Mouse (Mus musculus): ENCODE measurements around the gene Qsox1. TPM values are rescaled to one million over a fixed set of nuclear protein-coding genes. Genes with fewer than 3 reads are reported as not detected.

The Qsox1 gene
- polyA plus RNA-seq, 1 experiment from 2014 or later = 19.8 TPM

- 86% methylated on average over 11 of the region's 11 CpGs for WGBS
- Histone ChIP-seq H3K4me2 (replicated peaks) (no peak overlapping the region), H3K27me3 (no peaks in the 10 kb centered on the region), H3K9me3 (no peaks in the 10 kb centered on the region), H3K9ac (replicated peaks) (no peak overlapping the region), H3K4me1 (no peaks in the 10 kb centered on the region), H3K4me3 (no peak overlapping the region), H3K36me3 (0 out of 2 replicates have a peak, but pooled peaks cover 22% of the 10 kb centered on the region), H3K27ac (replicated peaks) (no peak overlapping the region)
- no peak for ATAC-seq (ENCODE audit: low FRiP score, low read depth)
Observed at GRCm38 (mm10) chr1:155796757-155797405, 15.8 kb downstream of the Qsox1 start.

- no peak overlapping the region for H3K4me2 ChIP-seq (replicated peaks)
- peaks cover 2% of the 10 kb centered on the region for H3K4me1 ChIP-seq
- H3K4me3 ChIP-seq = no peak overlapping the region
- 0 out of 2 replicates have a peak, but pooled peaks cover 22% of the 10 kb centered on the region for H3K36me3 ChIP-seq
- no peak overlapping the region for H3K27ac ChIP-seq (replicated peaks)
- 92% methylated on average over 5 of the region's 5 CpGs for WGBS
- no peak for ATAC-seq (ENCODE audit: low FRiP score, low read depth)
- no peak overlapping the region for H3K9ac ChIP-seq (replicated peaks)
- no peaks in the 10 kb centered on the region for H3K27me3 ChIP-seq
- H3K9me3 ChIP-seq = no peaks in the 10 kb centered on the region
Observed at GRCm38 (mm10) chr1:155795791-155796233, 16.9 kb downstream of the Qsox1 start.

GRCm38 (mm10) chr1:155794855-155795254, 17.8 kb downstream of the Qsox1 start:
- 0 out of 2 replicates have a peak, but pooled peaks cover 22% of the 10 kb centered on the region for H3K36me3 ChIP-seq

GRCm38 (mm10) chr1:155791919-155792318, 20.8 kb downstream of the Qsox1 start:
- H3K9me3 ChIP-seq = no peaks in the 10 kb centered on the region
- H3K36me3 ChIP-seq = peaks cover 36% of the 10 kb centered on the region; the same call in 1 of the 2 replicates
- 65% methylated on average over 5 of the region's 5 CpGs for WGBS
- 0 out of 2 replicates have a peak, but pooled peaks cover 5% of the 10 kb centered on the region for H3K27me3 ChIP-seq
- H3K9ac ChIP-seq (replicated peaks) = no peak overlapping the region
- H3K4me2 ChIP-seq (replicated peaks) = no peak overlapping the region
- no peak overlapping the region for H3K27ac ChIP-seq (replicated peaks)
- H3K4me1 ChIP-seq = peaks cover 15% of the 10 kb centered on the region
- no peak for ATAC-seq (ENCODE audit: low FRiP score, low read depth)
- H3K4me3 ChIP-seq = no peak overlapping the region

More at GRCm38 (mm10) chr1:155794855-155795254, 17.8 kb downstream of the Qsox1 start:
- H3K27me3 ChIP-seq = no peaks in the 10 kb centered on the region
- no peak overlapping the region for H3K9ac ChIP-seq (replicated peaks)
- no peak for ATAC-seq (ENCODE audit: low FRiP score, low read depth)
- 90% methylated on average over 6 of the region's 6 CpGs for WGBS
- H3K4me2 ChIP-seq (replicated peaks) = no peak overlapping the region
- no peaks in the 10 kb centered on the region for H3K9me3 ChIP-seq
- peaks cover 12% of the 10 kb centered on the region for H3K4me1 ChIP-seq
- no peak overlapping the region for H3K4me3 ChIP-seq
- H3K27ac ChIP-seq (replicated peaks) = no peak overlapping the region

- WGBS = 61% methylated on average over 16 of the region's 16 CpGs
Observed at GRCm38 (mm10) chr1:155790111-155790974, 22.3 kb downstream of the Qsox1 start.

GRCm38 (mm10) chr1:155785886-155786285, 26.8 kb downstream of the Qsox1 start:
- 50% methylated on average over 7 of the region's 7 CpGs for WGBS
- Histone ChIP-seq H3K36me3 (peaks cover 25% of the 10 kb centered on the region), H3K27me3 (peaks cover 62% of the 10 kb centered on the region), H3K9ac (replicated peaks) (no peak overlapping the region), H3K4me3 (no peak overlapping the region), H3K4me1 (peaks cover 19% of the 10 kb centered on the region), H3K9me3 (no peaks in the 10 kb centered on the region), H3K27ac (replicated peaks) (no peak overlapping the region), H3K4me2 (replicated peaks) (no peak overlapping the region)
- ATAC-seq (ENCODE audit: low FRiP score, low read depth) = no peak

More at GRCm38 (mm10) chr1:155790111-155790974, 22.3 kb downstream of the Qsox1 start:
- Histone ChIP-seq H3K27me3 (peaks cover 20% of the 10 kb centered on the region), H3K27ac (replicated peaks) (peak overlapping the region; percentile 62), H3K9me3 (no peaks in the 10 kb centered on the region), H3K36me3 (peaks cover 39% of the 10 kb centered on the region; the same call in 1 of the 2 replicates), H3K4me3 (no peak overlapping the region), H3K4me2 (replicated peaks) (no peak overlapping the region), H3K4me1 (peaks cover 15% of the 10 kb centered on the region), H3K9ac (replicated peaks) (no peak overlapping the region)
- peak; percentile 74 for ATAC-seq (ENCODE audit: low FRiP score, low read depth)

- peak; percentile 54; the same call in 1 of the 2 replicates for ATAC-seq (ENCODE audit: low FRiP score, low read depth)
- no peak overlapping the region for H3K4me3 ChIP-seq
- 40% methylated on average over 19 of the region's 19 CpGs for WGBS
- peaks cover 71% of the 10 kb centered on the region for H3K27me3 ChIP-seq
- peaks cover 6% of the 10 kb centered on the region; the same call in 1 of the 2 replicates for H3K4me1 ChIP-seq
- no peak overlapping the region for H3K4me2 ChIP-seq (replicated peaks)
- no peaks in the 10 kb centered on the region for H3K9me3 ChIP-seq
- H3K36me3 ChIP-seq = peaks cover 28% of the 10 kb centered on the region
- no peak overlapping the region for H3K27ac ChIP-seq (replicated peaks)
- H3K9ac ChIP-seq (replicated peaks) = no peak overlapping the region
Observed at GRCm38 (mm10) chr1:155784343-155785205, 28.1 kb downstream of the Qsox1 start.

GRCm38 (mm10) chr1:155782382-155782781, 30.3 kb downstream of the Qsox1 start:
- 87% methylated on average over 5 of the region's 5 CpGs for WGBS
- H3K27me3 ChIP-seq = peaks cover 93% of the 10 kb centered on the region

GRCm38 (mm10) chr1:155777641-155778625, 34.8 kb downstream of the Qsox1 start:
- no peak; the same call in 1 of the 2 replicates for ATAC-seq (ENCODE audit: low FRiP score, low read depth)
- H3K4me2 ChIP-seq (replicated peaks) = no peak overlapping the region
- peaks cover 4% of the 10 kb centered on the region; the same call in 1 of the 2 replicates for H3K4me1 ChIP-seq
- peaks cover 81% of the 10 kb centered on the region for H3K27me3 ChIP-seq
- H3K4me3 ChIP-seq = no peak overlapping the region
- H3K9ac ChIP-seq (replicated peaks) = no peak overlapping the region
- H3K9me3 ChIP-seq = 0 out of 2 replicates have a peak, but pooled peaks cover 7% of the 10 kb centered on the region
- peaks cover 12% of the 10 kb centered on the region for H3K36me3 ChIP-seq
- H3K27ac ChIP-seq (replicated peaks) = no peak overlapping the region
- 52% methylated on average over 14 of the region's 14 CpGs for WGBS

More at GRCm38 (mm10) chr1:155782382-155782781, 30.3 kb downstream of the Qsox1 start:
- Histone ChIP-seq H3K4me2 (replicated peaks) (no peak overlapping the region), H3K4me3 (no peak overlapping the region), H3K4me1 (peaks cover 9% of the 10 kb centered on the region), H3K9me3 (no peaks in the 10 kb centered on the region), H3K36me3 (peaks cover 16% of the 10 kb centered on the region), H3K9ac (replicated peaks) (no peak overlapping the region), H3K27ac (replicated peaks) (no peak overlapping the region)
- ATAC-seq (ENCODE audit: low FRiP score, low read depth) = no peak

GRCm38 (mm10) chr1:155759167-155759566, 53.5 kb downstream of the Qsox1 start:
- peaks cover 69% of the 10 kb centered on the region for H3K27me3 ChIP-seq
- no peaks in the 10 kb centered on the region for H3K9me3 ChIP-seq
- peak; percentile 94 for ATAC-seq (ENCODE audit: low FRiP score, low read depth)
- H3K4me3 ChIP-seq = no peak overlapping the region
- no peaks in the 10 kb centered on the region for H3K4me1 ChIP-seq
- H3K27ac ChIP-seq (replicated peaks) = no peak overlapping the region
- no peak overlapping the region for H3K9ac ChIP-seq (replicated peaks)
- no peak overlapping the region for H3K4me2 ChIP-seq (replicated peaks)
- 36% methylated on average over 12 of the region's 12 CpGs for WGBS
- H3K36me3 ChIP-seq = no peaks in the 10 kb centered on the region
